Mouse (Mus musculus): ENCODE measurements at regions not wholly inside any gene's neighbourhood (a gene's known extent, or its start where the extent isn't known, plus 50 kb on each side); places are given as distances from the start of the nearest gene placed in this dataset.

- Histone ChIP-seq H3K27ac (ENCODE audit: insufficient read depth, low read depth, low read length) (no peak overlapping the region), H3K36me3 (ENCODE audit: control insufficient read depth, insufficient read depth, low read length) (no peaks in the 10 kb centered on the region), H3K27me3 (ENCODE audit: control insufficient read depth, insufficient read depth, low read length) (no peaks in the 10 kb centered on the region), H3K4me1 (ENCODE audit: control insufficient read depth, insufficient read depth, insufficient read length, low read length) (no peaks in the 10 kb centered on the region), H3K4me3 (ENCODE audit: low read depth, low read length) (no peak overlapping the region)
- 63% methylated on average over 2 of the region's 2 CpGs for WGBS
- TF ChIP-seq CTCF (IDR thresholded peaks at IDR 0.05; ENCODE audit: extremely low read depth, insufficient read length, insufficient replicate concordance, low read depth, low read length) (no peak), POLR2A (IDR thresholded peaks at IDR 0.05; ENCODE audit: low read depth, low read length) (no peak)
Measured at GRCm38 (mm10) chr7:40097094-40097493, 579.5 kb downstream of the Zfp619 start.

DNA sequence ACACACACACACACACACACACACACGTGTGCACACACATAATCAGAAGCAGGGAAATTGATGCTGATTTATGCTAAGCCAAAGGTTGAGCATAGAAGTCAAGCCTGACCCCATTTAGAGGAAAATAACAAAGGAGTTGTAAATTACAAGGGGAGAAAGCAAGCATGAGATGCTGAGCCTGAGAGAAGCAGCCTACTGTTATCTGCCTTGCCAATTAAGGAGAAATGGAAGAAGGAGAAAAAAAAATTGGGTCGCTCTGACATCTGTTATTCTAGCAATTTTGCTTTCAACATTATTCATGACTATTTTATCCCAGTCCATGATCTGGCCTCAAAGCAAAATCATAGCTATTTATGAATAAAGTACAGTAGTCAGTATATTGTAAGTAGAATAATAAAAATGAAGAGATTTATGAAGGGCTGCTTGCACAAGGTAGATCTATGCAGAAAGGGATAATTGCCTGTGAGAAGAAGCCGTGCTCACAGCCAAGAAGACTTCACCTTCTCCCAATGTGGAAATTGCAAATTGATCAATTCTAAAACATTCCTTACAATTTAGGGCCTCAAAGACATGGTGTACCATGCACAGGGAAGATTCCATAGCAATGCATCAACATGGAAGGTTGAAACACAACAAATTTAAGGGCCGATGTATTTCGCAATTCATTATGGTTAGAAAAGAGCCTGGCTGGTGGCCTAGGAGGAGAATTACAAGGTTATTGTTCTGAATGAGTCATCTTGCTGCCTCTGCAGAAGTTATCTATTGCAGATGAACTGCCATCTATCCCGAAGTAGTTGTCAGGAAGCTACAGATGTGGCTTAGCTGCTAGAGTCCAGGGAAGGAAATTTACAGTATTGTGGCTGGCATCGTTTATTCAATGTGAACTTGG, 585.7 kb downstream of the Zfp619 start:
- TF ChIP-seq CTCF (IDR thresholded peaks at IDR 0.05; ENCODE audit: extremely low read depth, insufficient read length, insufficient replicate concordance, low read depth, low read length) (no peak), POLR2A (IDR thresholded peaks at IDR 0.05; ENCODE audit: low read depth, low read length) (no peak)
- WGBS: 83% methylated on average over 7 of the region's 7 CpGs
- no peaks in the 10 kb centered on the region for H3K27me3 ChIP-seq (ENCODE audit: control insufficient read depth, insufficient read depth, low read length)
- H3K4me1 ChIP-seq (ENCODE audit: control insufficient read depth, insufficient read depth, insufficient read length, low read length): no peaks in the 10 kb centered on the region
- H3K4me3 ChIP-seq (ENCODE audit: low read depth, low read length): no peak overlapping the region
- no peaks in the 10 kb centered on the region for H3K36me3 ChIP-seq (ENCODE audit: control insufficient read depth, insufficient read depth, low read length)
- no peak overlapping the region for H3K27ac ChIP-seq (ENCODE audit: insufficient read depth, low read depth, low read length)

GRCm38 (mm10) chr7:40142906-40143305, 625.3 kb downstream of the Zfp619 start:
- Histone ChIP-seq H3K27me3 (ENCODE audit: control insufficient read depth, insufficient read depth, low read length) (no peaks in the 10 kb centered on the region), H3K4me3 (ENCODE audit: low read depth, low read length) (no peak overlapping the region), H3K4me1 (ENCODE audit: control insufficient read depth, insufficient read depth, insufficient read length, low read length) (no peaks in the 10 kb centered on the region), H3K36me3 (ENCODE audit: control insufficient read depth, insufficient read depth, low read length) (no peaks in the 10 kb centered on the region), H3K27ac (ENCODE audit: insufficient read depth, low read depth, low read length) (no peak overlapping the region)
- TF ChIP-seq CTCF (IDR thresholded peaks at IDR 0.05; ENCODE audit: extremely low read depth, insufficient read length, insufficient replicate concordance, low read depth, low read length) (no peak), POLR2A (IDR thresholded peaks at IDR 0.05; ENCODE audit: low read depth, low read length) (no peak)
- 50% methylated on average over 4 of the region's 4 CpGs for WGBS

GRCm38 (mm10) chr7:40144431-40144830, 626.9 kb downstream of the Zfp619 start:
- Histone ChIP-seq H3K27me3 (ENCODE audit: control insufficient read depth, insufficient read depth, low read length) (no peaks in the 10 kb centered on the region), H3K36me3 (ENCODE audit: control insufficient read depth, insufficient read depth, low read length) (no peaks in the 10 kb centered on the region), H3K27ac (ENCODE audit: insufficient read depth, low read depth, low read length) (no peak overlapping the region), H3K4me1 (ENCODE audit: control insufficient read depth, insufficient read depth, insufficient read length, low read length) (no peaks in the 10 kb centered on the region), H3K4me3 (ENCODE audit: low read depth, low read length) (no peak overlapping the region)
- WGBS: 91% methylated on average over 1 of the region's 1 CpGs
- TF ChIP-seq POLR2A (IDR thresholded peaks at IDR 0.05; ENCODE audit: low read depth, low read length) (no peak), CTCF (IDR thresholded peaks at IDR 0.05; ENCODE audit: extremely low read depth, insufficient read length, insufficient replicate concordance, low read depth, low read length) (no peak)

GRCm38 (mm10) chr7:40177570-40177969, 660.0 kb downstream of the Zfp619 start:
- Histone ChIP-seq H3K27me3 (ENCODE audit: control insufficient read depth, insufficient read depth, low read length) (no peaks in the 10 kb centered on the region), H3K4me1 (ENCODE audit: control insufficient read depth, insufficient read depth, insufficient read length, low read length) (no peaks in the 10 kb centered on the region), H3K4me3 (ENCODE audit: low read depth, low read length) (no peak overlapping the region), H3K36me3 (ENCODE audit: control insufficient read depth, insufficient read depth, low read length) (no peaks in the 10 kb centered on the region), H3K27ac (ENCODE audit: insufficient read depth, low read depth, low read length) (no peak overlapping the region)
- WGBS: 41% methylated on average over 2 of the region's 2 CpGs
- no peak for TF ChIP-seq CTCF (IDR thresholded peaks at IDR 0.05; ENCODE audit: extremely low read depth, insufficient read length, insufficient replicate concordance, low read depth, low read length)
- TF ChIP-seq POLR2A (IDR thresholded peaks at IDR 0.05; ENCODE audit: low read depth, low read length): no peak

DNA sequence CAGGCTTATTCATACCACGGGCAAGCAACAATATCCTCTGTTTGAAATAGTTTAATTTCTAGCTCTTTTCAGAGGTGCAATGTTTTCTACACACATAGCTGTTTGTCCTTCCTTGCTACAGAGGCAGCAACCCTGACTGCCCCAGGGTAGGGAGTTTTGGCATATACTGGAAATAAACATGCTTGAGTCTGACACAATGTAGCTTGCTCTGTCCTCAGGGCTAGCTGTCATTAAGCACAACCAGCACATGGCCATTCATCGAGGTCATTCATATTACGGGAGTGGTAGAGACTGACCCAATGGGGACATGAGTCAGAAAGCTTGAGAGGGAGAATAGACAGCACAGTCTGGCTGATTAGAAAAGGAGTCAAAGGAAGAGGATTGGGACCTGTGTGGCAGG, 677.8 kb downstream of the Zfp619 start:
- TF ChIP-seq CTCF (IDR thresholded peaks at IDR 0.05; ENCODE audit: extremely low read depth, insufficient read length, insufficient replicate concordance, low read depth, low read length): no peak
- TF ChIP-seq POLR2A (IDR thresholded peaks at IDR 0.05; ENCODE audit: low read depth, low read length): no peak
- Histone ChIP-seq H3K27me3 (ENCODE audit: control insufficient read depth, insufficient read depth, low read length) (no peaks in the 10 kb centered on the region), H3K36me3 (ENCODE audit: control insufficient read depth, insufficient read depth, low read length) (no peaks in the 10 kb centered on the region), H3K4me3 (ENCODE audit: low read depth, low read length) (no peak overlapping the region), H3K27ac (ENCODE audit: insufficient read depth, low read depth, low read length) (no peak overlapping the region), H3K4me1 (ENCODE audit: control insufficient read depth, insufficient read depth, insufficient read length, low read length) (no peaks in the 10 kb centered on the region)
- WGBS: 75% methylated on average over 3 of the region's 3 CpGs

DNA sequence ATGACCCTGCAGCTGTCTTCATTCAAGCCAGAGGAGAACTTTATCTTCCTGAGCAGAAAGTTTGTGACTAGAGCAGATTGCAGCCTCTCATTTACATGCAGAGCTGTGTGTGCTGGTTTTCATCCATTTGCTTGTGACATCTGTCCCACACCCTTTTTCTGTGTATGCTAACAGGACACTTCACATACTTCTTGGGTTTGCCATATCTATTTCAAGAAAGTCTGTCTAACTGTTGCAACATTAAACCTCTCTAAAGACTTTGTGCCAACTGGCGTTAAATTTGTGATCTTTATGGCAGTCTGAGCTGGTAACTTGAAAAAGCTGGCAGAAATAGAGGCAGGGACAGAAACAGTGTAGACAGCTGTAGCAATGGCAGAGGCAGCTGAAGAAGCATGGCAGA, 685.0 kb downstream of the Zfp619 start:
- TF ChIP-seq CTCF (IDR thresholded peaks at IDR 0.05; ENCODE audit: extremely low read depth, insufficient read length, insufficient replicate concordance, low read depth, low read length) (no peak), POLR2A (IDR thresholded peaks at IDR 0.05; ENCODE audit: low read depth, low read length) (no peak)
- WGBS: 68% methylated on average over 1 of the region's 1 CpGs
- no peaks in the 10 kb centered on the region for H3K36me3 ChIP-seq (ENCODE audit: control insufficient read depth, insufficient read depth, low read length)
- H3K27me3 ChIP-seq (ENCODE audit: control insufficient read depth, insufficient read depth, low read length): no peaks in the 10 kb centered on the region
- no peak overlapping the region for H3K4me3 ChIP-seq (ENCODE audit: low read depth, low read length)
- H3K4me1 ChIP-seq (ENCODE audit: control insufficient read depth, insufficient read depth, insufficient read length, low read length): no peaks in the 10 kb centered on the region
- H3K27ac ChIP-seq (ENCODE audit: insufficient read depth, low read depth, low read length): no peak overlapping the region

Measured in small intestine, adult 2 months (tissue).